Mouse (Mus musculus) liver, postnatal 0 days (tissue): ENCODE results near the gene Bmf.
A peak's percentile ranks its signal among the peaks of the same experiment; 100 is the strongest.

Experiments
- CTCF ChIP-seq: sonication (generic); IDR thresholded peaks from 2 replicates; pipeline ENCODE4 v1.5.1; 2016; ENCODE audit warnings: antibody characterized with exemption, low read depth
- EP300 ChIP-seq: IDR thresholded peaks from 2 replicates; pipeline ENCODE4 v1.6.1; 2016; ENCODE audit warnings: antibody characterized with exemption, low read depth, mild to moderate bottlenecking

GRCm38 (mm10) chr2:118522265-118522664 is 27.2 kb downstream of the Bmf start:
- TF ChIP-seq CTCF, result no peak
- TF ChIP-seq EP300, result peak; percentile 35; the same call in 1 of the 2 replicates
